Mouse (Mus musculus) monocyte, adult 5-6 weeks (primary cell): ENCODE data around the gene Gm17469. TPM values are rescaled to one million over a fixed set of nuclear protein-coding genes. Genes with fewer than 3 reads are reported as not detected.
"Not testable (repeated sequence)": the region's sequence is repeated elsewhere in the genome, so short reads cannot be mapped to it uniquely, and the experiment has no call there.

Experiments
- ATAC-seq: fragments of 153-309, 156-312 bp; replicated peaks from 2 replicates; pipeline ENCODE4 v1.8.0; 2017; ENCODE audit warnings: mild to moderate bottlenecking; ENCODE audit not compliant: low TSS enrichment, insufficient number of reproducible peaks, severe bottlenecking, poor library complexity, low FRiP score
- total RNA-seq: library from RNA; stranded (forward); fragments of 200-1000, 200-491, 200-594 nt; gene quantifications from 3 replicates; pipeline ENCODE4 v1.2.3, GENCODE M21; 2017

The Gm17469 gene
- total RNA-seq = not detected in 3 replicates

DNA sequence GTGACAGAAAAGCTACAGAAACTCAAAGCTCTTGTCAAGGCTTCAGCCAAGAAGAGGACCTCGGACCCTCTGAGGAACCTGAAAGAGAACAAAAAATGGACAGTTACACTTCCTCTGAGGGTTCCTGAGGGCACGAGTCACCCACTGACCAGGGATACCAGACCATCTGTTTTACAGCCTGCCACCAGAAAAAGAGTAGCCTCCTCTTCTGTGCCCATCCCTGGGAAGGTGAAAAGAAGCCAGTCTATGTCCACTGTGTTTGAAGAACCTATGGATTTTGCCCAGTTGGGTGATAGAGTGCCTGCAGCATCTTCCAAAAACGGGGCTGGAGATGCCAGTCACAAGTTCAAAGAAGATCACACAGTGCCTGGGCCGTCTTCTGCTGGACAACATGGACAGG lies at the start of gene Gm17469:
TSS of gene Gm17469 (plus strand) at position 301 of the 400 bp plus-strand sequence.
- ATAC-seq = not testable (repeated sequence)

Other genes starting within 250 kb of the Gm17469 start
- gene Gm17584, start 129.3 kb upstream of the Gm17469 start, total RNA-seq = not detected in 3 replicates